Mouse (Mus musculus) myocyte (in vitro differentiated cells): ENCODE results near the gene Zar1l.

Experiments used
- E2F4 ChIP-seq: IDR thresholded peaks from one replicate; pipeline ENCODE4 v1.6.1; 2011; ENCODE audit warnings: mild to moderate bottlenecking, control low read depth, moderate library complexity; ENCODE audit not compliant: insufficient read depth
- MAX ChIP-seq: IDR thresholded peaks from one replicate; pipeline ENCODE4 v1.6.1; 2011; ENCODE audit warnings: low read depth, mild to moderate bottlenecking, control low read depth
- MYOG ChIP-seq, 3 experiments: IDR thresholded peaks; one replicate each; pipeline ENCODE4 v1.6.1; 2011; ENCODE audit warnings: control low read depth in 2 of 3, low read depth in 2 of 3, mild to moderate bottlenecking in 2 of 3; ENCODE audit not compliant: insufficient read length in 2 of 3, control insufficient read depth in 1 of 3, insufficient read depth in 1 of 3
- POLR2A ChIP-seq: IDR thresholded peaks from one replicate; pipeline ENCODE4 v1.6.1; 2011; ENCODE audit warnings: low read depth, mild to moderate bottlenecking, control low read depth, moderate library complexity; ENCODE audit not compliant: insufficient read length
- POLR2AphosphoS2 ChIP-seq: IDR thresholded peaks from one replicate; pipeline ENCODE4 v1.6.1; 2011; ENCODE audit warnings: low read depth, control low read depth; ENCODE audit not compliant: insufficient read length
- SRF ChIP-seq: IDR thresholded peaks from one replicate; pipeline ENCODE4 v1.6.1; 2011; ENCODE audit warnings: low read depth; ENCODE audit not compliant: control insufficient read depth, insufficient read length
- TCF12 ChIP-seq: IDR thresholded peaks from one replicate; pipeline ENCODE4 v1.6.1; 2011; ENCODE audit warnings: mild to moderate bottlenecking, control low read depth; ENCODE audit not compliant: poor library complexity, insufficient read depth, severe bottlenecking
- USF1 ChIP-seq: IDR thresholded peaks from one replicate; pipeline ENCODE4 v1.6.1; 2011; ENCODE audit warnings: low read depth, mild to moderate bottlenecking, control low read depth, moderate library complexity

DNA sequence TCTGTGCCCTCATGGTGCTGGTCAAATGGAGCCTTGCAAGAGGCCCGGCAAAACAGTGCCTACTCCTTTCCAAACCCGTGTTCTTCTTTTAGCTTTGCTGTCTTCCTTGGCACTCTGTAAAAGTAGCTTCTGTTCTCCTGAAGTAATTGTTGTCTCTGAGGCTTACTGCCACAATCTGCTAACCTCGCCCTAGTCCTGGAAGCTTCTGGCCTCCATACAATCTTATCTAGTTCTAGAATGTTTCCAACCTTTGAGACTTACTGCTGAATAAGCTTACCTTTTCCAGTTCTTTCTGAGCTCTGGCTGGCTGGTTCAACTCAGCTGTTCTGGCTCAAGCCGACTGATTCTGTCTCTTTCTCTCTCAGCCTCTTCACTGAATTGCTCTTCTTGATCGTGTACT is 43.8 kb upstream of the Zar1l start:
- TF ChIP-seq POLR2A (no peak), USF1 (no peak), E2F4 (no peak), MAX (no peak), SRF (no peak), MYOG (IDR thresholded peaks at IDR 0.05; ENCODE audit: control insufficient read depth in 1 of 3, insufficient read depth in 1 of 3, insufficient read length in 2 of 3, low read depth in 2 of 3) (no peak), POLR2AphosphoS2 (no peak), TCF12 (no peak)
